Mouse (Mus musculus) gastrocnemius, adult 2 months (tissue): ENCODE measurements at regions not wholly inside any gene's neighbourhood (a gene's known extent, or its start where the extent isn't known, plus 50 kb on each side); places are given as distances from the start of the nearest gene placed in this dataset.

Source experiments
- DNase-seq: peaks from one replicate; pipeline ENCODE4 v3.0.0; 2022
- H3K27ac ChIP-seq: fragments of 200-600 bp; 2 replicates; pipeline ENCODE4 v1.8.1; 2022; ENCODE audit warnings: mild to moderate bottlenecking
- H3K4me3 ChIP-seq: fragments of 200-600 bp; 2 replicates; pipeline ENCODE4 v1.8.1; 2022; ENCODE audit warnings: mild to moderate bottlenecking, moderate library complexity
- CTCF ChIP-seq: fragments of 200-600 bp; IDR thresholded peaks from 2 replicates; pipeline ENCODE4 v1.8.1; 2022; ENCODE audit warnings: antibody characterized with exemption, mild to moderate bottlenecking, moderate library complexity
- intact Hi-C: fragments of 180-260 bp; cut with DNase I; formaldehyde crosslinking; loops from one replicate; pipeline ENCODE4 v1.15.1; 2025

DNA sequence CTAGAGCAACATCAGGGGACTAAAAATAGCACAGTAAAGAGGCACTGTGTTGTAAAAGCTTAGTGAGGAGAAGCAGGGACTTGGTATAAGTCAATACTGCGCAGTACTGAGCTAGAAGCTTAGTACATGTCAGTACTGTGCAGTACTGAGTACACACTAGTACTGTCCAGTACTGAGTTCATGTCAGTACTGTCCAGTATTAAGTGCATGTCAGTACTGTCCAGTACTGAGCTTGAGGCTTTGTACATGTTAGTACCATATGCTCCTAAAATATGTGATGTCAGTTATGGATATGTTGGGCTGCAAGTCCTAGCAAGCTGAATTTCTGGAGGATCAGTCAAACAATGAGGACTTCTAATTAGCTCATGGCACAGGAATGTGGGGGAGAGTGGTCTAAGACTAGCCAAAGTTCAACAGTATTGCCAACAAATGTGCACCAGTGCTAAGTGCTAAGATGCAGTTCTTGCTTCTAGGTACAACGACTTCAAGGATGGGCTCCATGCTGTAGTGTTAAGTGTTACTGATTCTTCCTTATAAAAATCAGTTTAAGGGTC lies 147.5 kb downstream of the Bod1 start:
- H3K4me3 ChIP-seq = no peak overlapping the region
- TF ChIP-seq CTCF = no peak
- DNase-seq = no peak
- H3K27ac ChIP-seq = no peak overlapping the region
- intact Hi-C loops = loop anchor here (10.0 kb wide), 1 partner anchor 139 kb away; no protein-coding TSS in a partner anchor

DNA sequence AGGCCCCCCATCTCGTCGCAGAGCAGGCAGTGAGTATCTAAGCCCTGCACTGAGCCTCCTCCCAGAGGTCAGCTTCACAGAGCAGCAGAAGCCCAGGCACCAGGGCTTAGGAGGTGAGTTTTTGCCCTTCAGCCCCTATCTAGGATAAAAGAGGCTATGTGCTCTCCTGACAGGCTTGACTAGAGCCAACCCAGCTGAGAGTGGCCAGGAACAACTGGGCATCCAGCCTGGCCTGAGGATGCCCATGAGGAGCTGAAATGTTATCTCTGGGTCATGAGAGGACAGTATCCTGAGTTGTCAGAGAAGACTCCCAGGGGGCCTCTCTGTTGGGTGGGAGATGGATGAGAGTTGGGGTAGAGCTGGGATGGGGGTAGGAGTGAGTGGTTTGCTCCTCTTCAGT lies 149.6 kb downstream of the Bod1 start:
- Histone ChIP-seq H3K4me3 (no peak overlapping the region), H3K27ac (no peak overlapping the region)
- intact Hi-C loops = loop anchor here (10.0 kb wide), 1 partner anchor 137 kb away; no protein-coding TSS in a partner anchor
- no peak for TF ChIP-seq CTCF
- peak; percentile 66 for DNase-seq

GRCm38 (mm10) chr11:31520909-31521308 lies 150.8 kb downstream of the Bod1 start:
- no peak for DNase-seq
- Histone ChIP-seq H3K4me3 (no peak overlapping the region), H3K27ac (no peak overlapping the region)
- TF ChIP-seq CTCF = no peak
- intact Hi-C loops = loop anchor here (10.0 kb wide), 1 partner anchor 136 kb away; no protein-coding TSS in a partner anchor

DNA sequence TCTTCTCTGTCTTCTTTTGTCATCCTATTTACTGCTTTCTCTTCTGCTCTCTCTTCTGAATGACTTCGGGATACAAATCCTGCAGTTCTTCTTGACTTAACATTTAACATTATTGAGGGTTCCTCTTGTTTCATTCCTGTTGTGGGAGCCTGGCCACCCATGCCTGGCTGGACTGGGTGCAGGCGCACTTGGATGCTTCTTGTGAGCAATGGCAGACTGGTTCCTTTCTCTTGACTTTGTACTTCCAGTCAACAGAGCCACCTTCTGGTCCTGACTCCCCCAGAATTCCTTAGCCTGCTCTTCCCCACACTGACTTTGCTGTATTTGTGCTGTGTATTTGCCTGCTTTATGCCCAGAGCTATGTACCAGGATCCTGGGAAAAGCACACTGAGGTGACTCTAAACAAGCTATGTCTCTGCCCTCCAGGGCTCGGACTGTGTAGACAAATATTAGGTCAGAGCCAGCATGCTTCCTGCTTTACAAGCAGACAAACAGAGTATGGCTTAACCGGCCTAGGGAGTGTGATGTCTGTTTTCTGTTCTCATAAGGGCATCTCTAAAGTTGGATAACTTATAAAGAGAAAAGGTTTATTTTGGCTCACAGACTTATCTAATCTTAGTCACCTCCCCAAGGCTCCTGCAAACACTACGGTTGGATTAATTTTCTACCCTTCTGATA lies 133.5 kb upstream of the Stc2 start:
- intact Hi-C loops = no loop called here
- DNase-seq = no peak
- Histone ChIP-seq H3K4me3 (no peak overlapping the region), H3K27ac (no peak overlapping the region)
- TF ChIP-seq CTCF = no peak

DNA sequence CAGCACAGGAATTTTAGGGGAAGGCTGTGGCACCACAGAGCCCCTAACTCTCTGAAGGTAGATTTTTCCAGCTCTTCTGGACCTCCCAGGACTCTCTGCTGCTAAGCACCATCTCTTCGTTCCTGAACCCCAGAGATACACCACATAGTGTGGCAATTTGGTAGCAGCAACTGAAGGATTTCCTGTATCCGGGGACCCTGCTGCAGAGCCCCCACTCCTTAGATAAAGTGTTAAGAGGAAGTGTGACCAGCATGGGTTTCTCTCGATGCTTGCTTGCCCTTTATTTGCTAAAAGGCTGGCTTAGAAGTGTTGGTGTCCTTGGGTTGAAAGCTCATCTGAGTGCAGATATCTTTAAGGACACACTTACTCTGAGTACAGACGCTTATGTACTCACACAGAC lies 115.6 kb upstream of the Stc2 start:
- intact Hi-C loops = no loop called here
- no peak overlapping the region for H3K27ac ChIP-seq
- no peak for DNase-seq
- TF ChIP-seq CTCF = no peak
- no peak overlapping the region for H3K4me3 ChIP-seq

DNA sequence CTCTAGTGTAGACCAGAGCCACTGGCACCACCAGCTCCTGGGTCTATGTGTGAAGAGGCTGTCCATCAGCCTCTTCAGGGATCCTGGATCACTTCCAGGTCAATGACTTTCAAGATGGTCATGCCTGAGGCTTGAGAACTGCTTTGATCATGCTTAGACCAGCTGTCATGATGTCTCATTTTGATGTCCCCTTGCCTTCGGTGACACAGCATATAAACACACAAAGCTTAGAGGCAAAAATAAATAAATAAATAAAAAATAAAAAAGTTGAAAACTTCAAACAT lies 111.1 kb upstream of the Stc2 start:
- no peak for DNase-seq
- Histone ChIP-seq H3K27ac (no peak overlapping the region), H3K4me3 (no peak overlapping the region)
- intact Hi-C loops = no loop called here
- TF ChIP-seq CTCF = no peak

- intact Hi-C loops = no loop called here
- no peak for TF ChIP-seq CTCF
- Histone ChIP-seq H3K27ac (no peak overlapping the region), H3K4me3 (no peak overlapping the region)
- no peak for DNase-seq
Measured at GRCm38 (mm10) chr11:31480225-31481056, 110.6 kb upstream of the Stc2 start.

DNA sequence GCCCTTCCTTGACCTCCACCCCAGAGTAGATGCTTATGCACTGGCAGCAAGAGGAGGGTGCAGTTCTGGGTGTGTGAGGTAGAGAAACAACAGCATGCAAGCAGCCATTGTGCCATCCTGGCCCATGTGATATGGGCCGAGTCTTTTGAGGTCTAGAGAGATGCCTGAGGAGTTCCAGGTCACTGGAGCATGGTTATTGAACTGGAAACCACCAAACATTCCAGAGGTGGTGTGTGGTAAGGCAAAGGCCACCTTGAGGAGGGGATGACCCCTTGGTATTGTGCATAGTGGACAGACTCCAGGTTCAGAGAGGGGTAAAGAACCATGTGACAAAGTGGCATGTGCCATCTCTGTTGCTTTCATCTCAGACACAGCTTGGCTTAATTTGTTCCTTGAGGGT lies 107.9 kb upstream of the Stc2 start:
- no peak overlapping the region for H3K4me3 ChIP-seq
- intact Hi-C loops = no loop called here
- no peak for TF ChIP-seq CTCF
- no peak overlapping the region for H3K27ac ChIP-seq
- no peak for DNase-seq

DNA sequence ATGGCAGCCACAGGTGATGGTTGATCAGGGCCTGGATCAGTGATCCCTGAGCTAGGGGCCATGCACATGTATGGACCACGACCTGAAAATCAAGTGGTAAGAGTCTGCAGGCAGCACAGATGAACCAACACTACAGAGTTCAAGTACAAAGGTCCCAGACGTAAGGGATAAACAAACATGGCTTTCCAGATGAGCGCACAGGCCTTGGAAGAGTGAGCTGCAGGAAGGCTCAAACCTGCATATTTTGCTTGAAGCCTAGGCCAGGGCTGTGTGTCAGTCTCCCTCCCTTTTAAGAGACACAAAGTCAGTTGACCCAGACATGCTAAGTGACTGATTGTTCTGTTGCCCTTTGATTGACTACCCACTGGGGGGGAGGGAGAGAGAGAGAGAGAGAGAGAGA lies 107.2 kb upstream of the Stc2 start:
- intact Hi-C loops = no loop called here
- Histone ChIP-seq H3K4me3 (no peak overlapping the region), H3K27ac (no peak overlapping the region)
- DNase-seq = no peak
- TF ChIP-seq CTCF = no peak

DNA sequence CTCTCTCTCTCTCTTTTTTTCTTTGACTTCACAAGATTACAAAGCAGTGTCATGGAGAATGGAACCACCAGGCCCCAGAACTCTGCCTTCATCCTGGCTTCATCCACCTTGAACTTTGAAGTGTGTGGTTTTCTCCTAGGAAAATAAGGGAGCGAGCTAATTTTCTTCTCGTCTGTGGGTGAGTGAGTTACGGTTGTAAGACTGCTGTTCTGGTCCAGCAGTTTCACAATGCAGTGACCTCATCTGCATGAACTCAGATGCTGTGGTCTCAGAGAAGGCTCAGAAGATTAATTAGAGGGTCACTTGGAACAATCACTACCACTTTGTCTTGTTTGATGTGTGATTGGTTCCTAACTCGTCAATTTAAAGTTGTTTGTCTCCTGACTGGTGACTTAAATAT lies 103.1 kb upstream of the Stc2 start:
- no peak overlapping the region for H3K4me3 ChIP-seq
- TF ChIP-seq CTCF = no peak

DNA sequence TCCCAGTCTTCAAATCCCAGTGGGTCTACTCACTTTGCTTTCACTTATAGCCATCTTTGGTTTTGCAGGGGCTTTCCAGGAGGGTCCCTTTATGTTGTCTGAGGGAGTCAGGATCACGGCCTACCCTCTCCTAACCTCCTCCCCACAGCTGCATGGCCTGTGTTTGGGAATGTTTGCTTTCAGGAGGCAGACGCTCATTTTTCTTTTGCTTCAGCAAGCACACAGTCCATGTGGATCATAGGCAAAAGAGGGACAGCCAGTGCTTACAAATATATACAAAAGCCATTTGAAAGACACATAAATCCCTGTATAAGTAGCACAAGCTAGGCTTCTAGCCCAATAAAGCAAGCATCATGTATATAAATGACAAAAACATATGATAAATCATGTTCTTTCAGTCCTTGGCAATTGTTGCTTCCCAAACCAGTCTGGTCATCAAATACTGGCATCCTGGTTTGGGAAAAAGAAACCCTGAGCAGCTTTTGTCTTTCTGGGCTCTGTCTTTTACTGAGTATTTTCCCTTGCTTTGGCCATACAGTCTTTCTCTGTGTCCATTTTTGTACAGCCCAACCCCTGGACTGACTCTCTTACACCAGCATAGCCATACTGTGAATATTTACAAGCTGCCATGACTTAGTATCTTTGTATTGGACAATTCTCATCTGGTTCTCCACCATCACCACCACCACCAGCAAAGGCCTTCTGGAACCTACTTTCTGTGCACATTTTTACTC lies 101.0 kb upstream of the Stc2 start:
- TF ChIP-seq CTCF = no peak
- Histone ChIP-seq H3K27ac (no peak overlapping the region), H3K4me3 (no peak overlapping the region)
- intact Hi-C loops = no loop called here
- no peak for DNase-seq

More for the DNA sequence above, 103.1 kb upstream of the Stc2 start:
- no peak for DNase-seq
- H3K27ac ChIP-seq = no peak overlapping the region
- intact Hi-C loops = no loop called here

GRCm38 (mm10) chr11:31464844-31465243 lies 95.0 kb upstream of the Stc2 start:
- no peak for TF ChIP-seq CTCF
- no peak for DNase-seq
- intact Hi-C loops = no loop called here
- Histone ChIP-seq H3K4me3 (no peak overlapping the region), H3K27ac (no peak overlapping the region)

DNA sequence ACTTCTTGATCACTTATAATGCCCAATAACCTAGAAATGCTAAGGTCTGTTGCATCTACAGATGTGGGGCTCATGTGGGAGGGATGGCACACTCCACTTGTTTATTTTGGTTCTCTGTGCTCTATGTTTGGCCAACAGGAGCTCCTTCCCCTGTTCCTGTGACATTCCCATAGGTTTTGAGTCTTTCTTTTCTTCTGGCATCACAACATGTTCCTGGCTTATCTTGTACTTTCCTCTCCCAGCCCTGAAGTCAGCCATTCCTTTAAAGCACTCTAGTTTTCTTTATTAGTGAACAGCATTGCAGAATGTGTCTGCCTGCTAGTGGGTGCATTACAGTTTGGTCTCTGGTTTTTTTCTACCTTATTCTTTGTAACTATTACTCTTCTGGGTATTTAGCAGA lies 92.6 kb upstream of the Stc2 start:
- Histone ChIP-seq H3K27ac (no peak overlapping the region), H3K4me3 (no peak overlapping the region)
- TF ChIP-seq CTCF = no peak
- no peak for DNase-seq
- intact Hi-C loops = no loop called here
